Mouse (Mus musculus): ENCODE measurements around the gene Frmd4a. TPM values are rescaled to one million over a fixed set of nuclear protein-coding genes. Genes with fewer than 3 reads are reported as not detected.

The Frmd4a gene
- polyA plus RNA-seq (2012; rRNA removed), result 13.5 and 14.3 TPM in 2 replicates

- 63% methylated on average over 8 of the region's 8 CpGs for WGBS
- TF ChIP-seq CTCF (IDR thresholded peaks at IDR 0.05; ENCODE audit: extremely low read depth, insufficient read depth, insufficient read length, insufficient replicate concordance), result no peak
- TF ChIP-seq POLR2A (IDR thresholded peaks at IDR 0.05; ENCODE audit: low read depth, low read length), result no peak
- no peak within 1 kb of the TSS for H3K27ac ChIP-seq (ENCODE audit: insufficient read depth, low read length)
Measured at GRCm38 (mm10) chr2:4017528-4018288, at the start of gene Frmd4a. TSS of gene Frmd4a (plus strand) at chr2:4017717.

GRCm38 (mm10) chr2:3988876-3989275, 28.6 kb upstream of the Frmd4a start:
- no peak for DNase-seq (ENCODE audit: low read depth in 1 of 2, low spot score in 2 of 2)
- TF ChIP-seq CTCF (IDR thresholded peaks at IDR 0.05; ENCODE audit: extremely low read depth, insufficient read depth, insufficient read length, insufficient replicate concordance) (no peak), POLR2A (IDR thresholded peaks at IDR 0.05; ENCODE audit: low read depth, low read length) (no peak)
- H3K4me1 ChIP-seq (ENCODE audit: control insufficient read depth, insufficient read depth, insufficient read length), result no peaks in the 10 kb centered on the region
- H3K27ac ChIP-seq (ENCODE audit: insufficient read depth, low read length), result no peak overlapping the region
- H3K36me3 ChIP-seq (ENCODE audit: control insufficient read depth, insufficient read depth, low read length), result no peaks in the 10 kb centered on the region
- WGBS, result 88% methylated on average over 7 of the region's 7 CpGs
- H3K4me3 ChIP-seq (ENCODE audit: extremely low read depth, insufficient read depth, insufficient read length), result no peak overlapping the region
- no peaks in the 10 kb centered on the region for H3K27me3 ChIP-seq (ENCODE audit: control insufficient read depth, insufficient read depth, low read length)

More at GRCm38 (mm10) chr2:4017528-4018288, at the start of gene Frmd4a:
- Histone ChIP-seq H3K27me3 (ENCODE audit: control insufficient read depth, insufficient read depth, low read length) (no peaks in the 10 kb centered on the region), H3K4me1 (ENCODE audit: control insufficient read depth, insufficient read depth, insufficient read length) (no peaks in the 10 kb centered on the region), H3K36me3 (ENCODE audit: control insufficient read depth, insufficient read depth, low read length) (no peaks in the 10 kb centered on the region), H3K4me3 (ENCODE audit: extremely low read depth, insufficient read depth, insufficient read length) (no peak within 1 kb of the TSS)
- DNase-seq (ENCODE audit: low read depth in 1 of 2, low spot score in 2 of 2), result no peak

GRCm38 (mm10) chr2:3990431-3990830, 27.1 kb upstream of the Frmd4a start:
- DNase-seq (ENCODE audit: low read depth in 1 of 2, low spot score in 2 of 2), result no peak
- no peaks in the 10 kb centered on the region for H3K36me3 ChIP-seq (ENCODE audit: control insufficient read depth, insufficient read depth, low read length)
- no peaks in the 10 kb centered on the region for H3K4me1 ChIP-seq (ENCODE audit: control insufficient read depth, insufficient read depth, insufficient read length)
- H3K27ac ChIP-seq (ENCODE audit: insufficient read depth, low read length), result no peak overlapping the region
- 81% methylated on average over 1 of the region's 1 CpGs for WGBS
- no peak overlapping the region for H3K4me3 ChIP-seq (ENCODE audit: extremely low read depth, insufficient read depth, insufficient read length)
- H3K27me3 ChIP-seq (ENCODE audit: control insufficient read depth, insufficient read depth, low read length), result no peaks in the 10 kb centered on the region
- TF ChIP-seq CTCF (IDR thresholded peaks at IDR 0.05; ENCODE audit: extremely low read depth, insufficient read depth, insufficient read length, insufficient replicate concordance) (no peak), POLR2A (IDR thresholded peaks at IDR 0.05; ENCODE audit: low read depth, low read length) (no peak)

GRCm38 (mm10) chr2:4018431-4018876, 937 bp downstream of the Frmd4a start:
- no peak for TF ChIP-seq POLR2A (IDR thresholded peaks at IDR 0.05; ENCODE audit: low read depth, low read length)
- no peak overlapping the region for H3K27ac ChIP-seq (ENCODE audit: insufficient read depth, low read length)
- H3K4me3 ChIP-seq (ENCODE audit: extremely low read depth, insufficient read depth, insufficient read length), result no peak overlapping the region
- H3K4me1 ChIP-seq (ENCODE audit: control insufficient read depth, insufficient read depth, insufficient read length), result no peaks in the 10 kb centered on the region
- no peak for DNase-seq (ENCODE audit: low read depth in 1 of 2, low spot score in 2 of 2)
- H3K27me3 ChIP-seq (ENCODE audit: control insufficient read depth, insufficient read depth, low read length), result no peaks in the 10 kb centered on the region
- WGBS, result 76% methylated on average over 11 of the region's 11 CpGs
- H3K36me3 ChIP-seq (ENCODE audit: control insufficient read depth, insufficient read depth, low read length), result no peaks in the 10 kb centered on the region

GRCm38 (mm10) chr2:4018909-4019308, 1.4 kb downstream of the Frmd4a start:
- Histone ChIP-seq H3K27me3 (ENCODE audit: control insufficient read depth, insufficient read depth, low read length) (no peaks in the 10 kb centered on the region), H3K4me3 (ENCODE audit: extremely low read depth, insufficient read depth, insufficient read length) (no peak overlapping the region), H3K4me1 (ENCODE audit: control insufficient read depth, insufficient read depth, insufficient read length) (no peaks in the 10 kb centered on the region), H3K27ac (ENCODE audit: insufficient read depth, low read length) (no peak overlapping the region), H3K36me3 (ENCODE audit: control insufficient read depth, insufficient read depth, low read length) (no peaks in the 10 kb centered on the region)
- no peak for TF ChIP-seq POLR2A (IDR thresholded peaks at IDR 0.05; ENCODE audit: low read depth, low read length)
- no peak for TF ChIP-seq CTCF (IDR thresholded peaks at IDR 0.05; ENCODE audit: extremely low read depth, insufficient read depth, insufficient read length, insufficient replicate concordance)
- WGBS, result 92% methylated on average over 4 of the region's 4 CpGs
- no peak for DNase-seq (ENCODE audit: low read depth in 1 of 2, low spot score in 2 of 2)

- TF ChIP-seq POLR2A (IDR thresholded peaks at IDR 0.05; ENCODE audit: low read depth, low read length), result no peak
- no peak for TF ChIP-seq CTCF (IDR thresholded peaks at IDR 0.05; ENCODE audit: extremely low read depth, insufficient read depth, insufficient read length, insufficient replicate concordance)
- WGBS, result 93% methylated on average over 7 of the region's 7 CpGs
Measured at GRCm38 (mm10) chr2:4024927-4025326, 7.4 kb downstream of the Frmd4a start.

GRCm38 (mm10) chr2:4029031-4029747, 11.7 kb downstream of the Frmd4a start:
- DNase-seq (ENCODE audit: low read depth in 1 of 2, low spot score in 2 of 2), result no peak
- TF ChIP-seq CTCF (IDR thresholded peaks at IDR 0.05; ENCODE audit: extremely low read depth, insufficient read depth, insufficient read length, insufficient replicate concordance) (no peak), POLR2A (IDR thresholded peaks at IDR 0.05; ENCODE audit: low read depth, low read length) (no peak)
- H3K4me1 ChIP-seq (ENCODE audit: control insufficient read depth, insufficient read depth, insufficient read length), result no peaks in the 10 kb centered on the region

More at GRCm38 (mm10) chr2:4024927-4025326, 7.4 kb downstream of the Frmd4a start:
- Histone ChIP-seq H3K27ac (ENCODE audit: insufficient read depth, low read length) (no peak overlapping the region), H3K36me3 (ENCODE audit: control insufficient read depth, insufficient read depth, low read length) (no peaks in the 10 kb centered on the region), H3K27me3 (ENCODE audit: control insufficient read depth, insufficient read depth, low read length) (no peaks in the 10 kb centered on the region), H3K4me3 (ENCODE audit: extremely low read depth, insufficient read depth, insufficient read length) (no peak overlapping the region), H3K4me1 (ENCODE audit: control insufficient read depth, insufficient read depth, insufficient read length) (no peaks in the 10 kb centered on the region)
- no peak for DNase-seq (ENCODE audit: low read depth in 1 of 2, low spot score in 2 of 2)

More at GRCm38 (mm10) chr2:4029031-4029747, 11.7 kb downstream of the Frmd4a start:
- no peaks in the 10 kb centered on the region for H3K27me3 ChIP-seq (ENCODE audit: control insufficient read depth, insufficient read depth, low read length)
- no peaks in the 10 kb centered on the region for H3K36me3 ChIP-seq (ENCODE audit: control insufficient read depth, insufficient read depth, low read length)
- H3K4me3 ChIP-seq (ENCODE audit: extremely low read depth, insufficient read depth, insufficient read length), result no peak overlapping the region
- H3K27ac ChIP-seq (ENCODE audit: insufficient read depth, low read length), result no peak overlapping the region
- 84% methylated on average over 4 of the region's 4 CpGs for WGBS

All from spleen, adult 2 months (tissue).